Mouse (Mus musculus) E14TG2a.4 (cell line): ENCODE measurements at regions not wholly inside any gene's neighbourhood (a gene's known extent, or its start where the extent isn't known, plus 50 kb on each side); places are given as distances from the start of the nearest gene placed in this dataset.

Source experiments
- CTCF ChIP-seq: conservative IDR thresholded peaks from 2 replicates; pipeline ENCODE4 v1.5.1; 2014; ENCODE audit warnings: low read length
- NANOG ChIP-seq: IDR thresholded peaks from 2 replicates; pipeline ENCODE4 v1.6.1; 2014; ENCODE audit warnings: borderline replicate concordance, low read length, mixed read lengths
- POU5F1 ChIP-seq: IDR thresholded peaks from 2 replicates; pipeline ENCODE4 v1.6.1; 2014; ENCODE audit warnings: low read length, borderline replicate concordance

DNA sequence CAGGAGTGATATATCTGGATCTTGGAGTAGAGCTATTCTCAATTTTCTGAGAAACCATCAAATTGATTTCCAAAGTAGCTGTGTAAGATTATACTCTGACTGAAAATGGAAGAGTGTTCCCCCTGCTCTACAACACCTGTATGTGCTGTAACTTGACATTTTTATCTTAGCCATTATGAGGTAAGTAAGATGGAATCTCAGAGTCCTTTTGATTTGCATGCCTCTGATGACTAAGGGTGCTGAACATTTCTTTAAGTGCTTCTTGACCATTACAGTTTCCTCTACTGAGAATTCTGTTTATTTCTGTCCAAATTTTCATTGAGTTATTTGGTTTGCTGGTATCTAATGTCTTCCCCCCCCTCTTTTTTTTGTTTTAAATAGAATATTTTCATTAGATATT lies 343.0 kb downstream of the Adcyap1 start:
- TF ChIP-seq CTCF (no peak), POU5F1 (no peak), NANOG (no peak)
